Mouse (Mus musculus) forebrain, embryonic 14.5 days (tissue): ENCODE measurements around the gene Pbld1. TPM values are rescaled to one million over a fixed set of nuclear protein-coding genes. Genes with fewer than 3 reads are reported as not detected.
A peak's percentile ranks its signal among the peaks of the same experiment; 100 is the strongest.

Experiments
- ATAC-seq: fragments of 200-750 bp; cut with Nextera tagmentation; 2 replicates; pipeline ENCODE4 v1.8.0; 2017; ENCODE audit warnings: mild to moderate bottlenecking, moderate library complexity
- DNase-seq: peaks from one replicate; pipeline ENCODE4 v3.0.0-alpha.2; 2015; ENCODE audit warnings: low spot score
- H3K27ac ChIP-seq: fragments of 300-500 bp; sonication (generic); 2 replicates; pipeline ENCODE4 v1.5.1; 2014; ENCODE audit warnings: low read depth, mild to moderate bottlenecking, control low read depth, low read length, moderate library complexity
- H3K27me3 ChIP-seq: fragments of 300-500 bp; sonication (generic); replicated peaks from 2 replicates; pipeline ENCODE4 v1.6.1; 2014; ENCODE audit warnings: low read length, control low read depth, mixed read lengths; ENCODE audit not compliant: control insufficient read depth, insufficient read depth
- H3K36me3 ChIP-seq: fragments of 300-500 bp; sonication (generic); 2 replicates; pipeline ENCODE4 v1.6.1; 2014; ENCODE audit warnings: low read length, control low read depth; ENCODE audit not compliant: control insufficient read depth, insufficient read depth
- H3K4me1 ChIP-seq: fragments of 300-500 bp; sonication (generic); 2 replicates; pipeline ENCODE4 v1.6.1; 2014; ENCODE audit warnings: antibody characterized with exemption, low read length, control low read depth; ENCODE audit not compliant: control insufficient read depth, insufficient read depth
- H3K4me2 ChIP-seq: fragments of 300-500 bp; sonication (generic); 2 replicates; pipeline ENCODE4 v1.6.1; 2014; ENCODE audit warnings: mild to moderate bottlenecking, control low read depth, low read length
- H3K4me3 ChIP-seq: fragments of 300-500 bp; sonication (generic); 2 replicates; pipeline ENCODE4 v1.5.1; 2014; ENCODE audit warnings: low read depth, low read length, control low read depth
- H3K9ac ChIP-seq: fragments of 300-500 bp; sonication (generic); 2 replicates; pipeline ENCODE4 v1.6.1; 2014; ENCODE audit warnings: mild to moderate bottlenecking, low read length, control low read depth, moderate library complexity
- H3K9me3 ChIP-seq: fragments of 300-500 bp; sonication (generic); replicated peaks from 2 replicates; pipeline ENCODE4 v1.6.1; 2016; ENCODE audit warnings: low read length, control low read depth, mixed read lengths; ENCODE audit not compliant: control insufficient read depth
- WGBS: fragments of 180-500 bp; shearing (Covaris S2); extraction: QIAGEN DNeasy Blood & Tissue Kit; methylation state at CpG from one replicate; pipeline ENCODE4 v1.1.7; 2014; 5-methylcytosine and 5-hydroxymethylcytosine counted together
- polyA plus RNA-seq: library from polyadenylated mRNA; unstranded; fragments of >200 nt; fragmentation: Nextera tagmentation; extraction: Ambion mirVana; gene quantifications from 2 replicates; pipeline ENCODE4 v1.2.1, GENCODE M21; 2014

The Pbld1 gene
- polyA plus RNA-seq, 1 experiment from 2014 or later = 0.36 TPM

GRCm38 (mm10) chr10:63098191-63098590 is 38.2 kb downstream of the Pbld1 start:
- Histone ChIP-seq H3K27ac (no peak overlapping the region), H3K4me1 (0 out of 2 replicates have a peak, but pooled peaks cover 2% of the 10 kb centered on the region), H3K36me3 (no peaks in the 10 kb centered on the region), H3K9me3 (no peaks in the 10 kb centered on the region), H3K4me3 (no peak overlapping the region), H3K27me3 (no peaks in the 10 kb centered on the region; the same call in 1 of the 2 replicates), H3K4me2 (no peak overlapping the region), H3K9ac (no peak overlapping the region)
- no peak for DNase-seq
- 57% methylated on average over 12 of the region's 12 CpGs for WGBS
- ATAC-seq = no peak

DNA sequence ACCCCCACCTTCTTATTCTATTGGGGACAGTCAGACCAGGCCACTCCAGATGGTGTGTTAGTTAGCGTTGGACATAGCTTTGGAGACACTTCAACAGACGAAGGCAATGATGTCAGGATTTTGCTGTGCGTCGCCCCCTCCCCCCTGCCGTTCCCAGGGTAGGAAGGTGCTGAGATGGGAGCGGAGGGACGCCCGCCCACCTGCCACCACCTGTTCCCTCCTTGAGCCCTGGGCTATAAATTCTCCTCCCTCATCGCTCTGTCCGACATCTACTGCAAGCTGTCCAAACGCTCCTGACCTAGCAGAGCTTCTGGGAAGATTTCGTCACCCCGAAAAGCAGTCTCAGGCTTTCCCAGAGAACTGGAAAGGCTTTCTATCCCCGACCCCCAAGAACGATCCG is 39.6 kb downstream of the Pbld1 start, which contains the start of gene Atoh7:
TSS of gene Atoh7 (plus strand) at position 131 of the 400 bp plus-strand sequence.
- ATAC-seq = peak; percentile 49
- no peak for DNase-seq
- Histone ChIP-seq H3K4me1 (0 out of 2 replicates have a peak, but pooled peaks cover 2% of the 10 kb centered on the region), H3K9ac (peak within 1 kb of the TSS; percentile 70), H3K9me3 (no peaks in the 10 kb centered on the region), H3K4me2 (peak within 1 kb of the TSS; percentile 79), H3K27ac (no peak within 1 kb of the TSS), H3K36me3 (no peaks in the 10 kb centered on the region), H3K4me3 (peak within 1 kb of the TSS; percentile 57), H3K27me3 (no peaks in the 10 kb centered on the region; the same call in 1 of the 2 replicates)
- 6% methylated on average over 16 of the region's 16 CpGs for WGBS

GRCm38 (mm10) chr10:63099941-63100562 is 40.1 kb downstream of the Pbld1 start:
- H3K4me2 ChIP-seq = peak overlapping the region; percentile 79
- under 1% methylated on average over 55 of the region's 62 CpGs for WGBS
- H3K9me3 ChIP-seq = no peaks in the 10 kb centered on the region
- H3K36me3 ChIP-seq = no peaks in the 10 kb centered on the region
- H3K27ac ChIP-seq = no peak overlapping the region
- ATAC-seq (peak; percentile 95), DNase-seq (peak; percentile 73)
- H3K4me3 ChIP-seq = peak overlapping the region; percentile 57
- H3K9ac ChIP-seq = peak overlapping the region; percentile 70
- no peaks in the 10 kb centered on the region; the same call in 1 of the 2 replicates for H3K27me3 ChIP-seq
- H3K4me1 ChIP-seq = 0 out of 2 replicates have a peak, but pooled peaks cover 2% of the 10 kb centered on the region

- Histone ChIP-seq H3K27ac (no peak overlapping the region), H3K9me3 (no peaks in the 10 kb centered on the region), H3K9ac (peak overlapping the region; percentile 70), H3K36me3 (no peaks in the 10 kb centered on the region), H3K4me1 (0 out of 2 replicates have a peak, but pooled peaks cover 2% of the 10 kb centered on the region), H3K4me2 (peak overlapping the region; percentile 79), H3K27me3 (no peaks in the 10 kb centered on the region; the same call in 1 of the 2 replicates), H3K4me3 (peak overlapping the region; percentile 57)
- WGBS = 7% methylated on average over 9 of the region's 9 CpGs
- peak; percentile 40 for DNase-seq
- ATAC-seq = peak; percentile 29; the same call in 1 of the 2 replicates
Observed at GRCm38 (mm10) chr10:63100657-63101056, 40.7 kb downstream of the Pbld1 start.

DNA sequence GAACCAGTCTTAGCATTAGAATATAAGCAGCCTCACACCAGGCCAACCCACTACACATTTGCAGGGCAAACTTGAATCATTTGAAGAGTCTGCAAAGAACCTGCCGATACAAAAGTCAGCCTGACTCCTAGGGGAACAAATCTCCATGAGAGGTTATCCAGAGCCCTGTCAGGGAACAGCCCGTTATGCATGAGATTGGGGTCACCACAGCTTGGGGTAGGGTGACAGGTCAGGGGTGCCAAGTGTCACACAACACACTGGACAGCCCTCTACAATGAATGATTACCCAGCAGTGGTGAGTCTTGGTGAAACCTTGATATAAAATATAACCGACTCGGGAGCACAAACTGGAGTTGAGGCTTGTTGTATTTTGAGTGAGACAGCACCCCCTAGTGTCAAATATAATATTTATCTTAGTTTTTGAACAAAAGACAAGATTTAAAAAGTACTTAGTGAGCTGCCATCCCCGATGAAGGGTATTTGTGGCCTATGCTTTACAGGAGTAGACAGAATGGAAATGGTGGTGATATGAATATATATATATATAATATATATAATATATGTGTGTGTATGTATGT is 53.2 kb downstream of the Pbld1 start:
- no peaks in the 10 kb centered on the region for H3K4me1 ChIP-seq
- DNase-seq (peak; percentile 80), ATAC-seq (peak; percentile 26; the same call in 1 of the 2 replicates)
- H3K27ac ChIP-seq = no peak overlapping the region
- WGBS = 47% methylated on average over 5 of the region's 5 CpGs
- no peak overlapping the region for H3K4me3 ChIP-seq
- no peaks in the 10 kb centered on the region for H3K36me3 ChIP-seq
- H3K9me3 ChIP-seq = no peaks in the 10 kb centered on the region
- H3K27me3 ChIP-seq = no peaks in the 10 kb centered on the region
- no peak overlapping the region for H3K4me2 ChIP-seq
- H3K9ac ChIP-seq = no peak overlapping the region

DNA sequence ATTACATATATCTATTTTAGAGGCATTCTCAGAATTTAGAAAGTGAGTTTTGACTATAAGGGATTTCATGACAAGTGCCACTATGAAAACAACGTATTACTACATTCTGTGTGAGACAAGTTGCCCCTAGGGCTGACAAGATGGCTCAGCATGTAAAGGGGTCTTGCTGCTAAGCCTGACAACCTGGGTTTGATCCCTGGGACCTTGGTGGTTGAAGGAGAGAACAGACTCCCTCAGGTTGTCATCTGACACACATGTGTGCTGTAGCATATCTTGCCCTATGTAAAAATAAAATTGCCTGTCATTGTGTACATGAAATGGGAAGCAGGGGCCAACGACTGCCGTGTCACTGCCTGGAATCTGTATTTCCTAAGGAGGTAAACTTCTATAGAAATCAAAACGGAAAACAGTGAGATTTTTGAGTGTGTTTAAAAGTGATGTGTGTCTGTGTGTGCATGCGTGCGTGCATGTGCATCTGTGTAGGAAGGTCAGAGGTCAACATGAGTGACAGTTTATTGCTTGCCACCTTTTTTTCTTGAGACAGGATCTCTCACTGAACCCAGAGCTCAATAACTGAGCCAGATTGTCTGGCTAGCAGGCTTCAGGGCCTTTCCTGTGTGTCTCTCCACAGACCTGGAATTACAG is 53.9 kb downstream of the Pbld1 start:
- Histone ChIP-seq H3K4me2 (no peak overlapping the region), H3K9ac (no peak overlapping the region), H3K4me1 (no peaks in the 10 kb centered on the region), H3K4me3 (no peak overlapping the region), H3K27me3 (no peaks in the 10 kb centered on the region), H3K27ac (no peak overlapping the region), H3K9me3 (no peaks in the 10 kb centered on the region), H3K36me3 (no peaks in the 10 kb centered on the region)
- WGBS = 86% methylated on average over 6 of the region's 6 CpGs
- DNase-seq (no peak), ATAC-seq (no peak)

DNA sequence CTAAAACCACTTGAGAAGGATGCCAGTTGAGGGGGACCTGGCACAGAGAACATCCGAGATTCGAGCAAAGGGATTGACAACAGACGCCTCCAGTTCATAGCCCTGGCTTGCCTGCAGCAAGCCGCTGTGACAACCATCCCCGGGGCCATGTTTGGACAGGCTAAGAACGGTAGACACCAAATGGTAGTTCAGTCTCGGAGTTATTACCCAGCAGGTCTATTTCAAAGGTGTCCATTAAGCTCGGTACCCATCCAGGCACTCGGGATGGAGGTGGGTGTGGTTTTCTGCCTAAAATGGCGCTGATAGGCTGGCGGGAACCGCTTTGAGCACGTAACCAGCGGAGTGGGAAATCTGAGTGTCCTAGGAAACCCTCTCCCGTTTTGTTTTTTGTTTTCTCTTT is 55.9 kb downstream of the Pbld1 start:
- no peak overlapping the region for H3K4me2 ChIP-seq

DNA sequence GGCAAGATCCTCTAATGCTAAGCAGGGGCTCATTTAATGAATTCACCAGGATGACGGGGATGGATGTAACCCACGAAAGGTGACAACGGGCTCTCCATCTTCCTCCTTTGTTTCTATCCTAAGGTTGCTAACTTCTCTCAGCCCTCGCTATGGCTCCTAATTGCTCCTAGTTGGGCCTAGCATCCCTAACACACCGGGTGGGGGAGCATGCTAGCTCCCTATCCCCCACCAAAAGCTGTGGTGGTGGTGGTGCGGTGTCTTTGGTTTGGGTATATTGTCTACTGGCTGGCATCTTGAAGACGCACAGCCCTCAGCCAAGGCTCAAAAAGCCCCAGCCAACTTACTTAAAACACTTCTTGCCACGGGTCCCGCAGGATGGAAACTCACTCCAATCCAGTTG is 56.4 kb downstream of the Pbld1 start:
- DNase-seq = no peak
- H3K4me3 ChIP-seq = no peak overlapping the region
- no peak for ATAC-seq
- no peak overlapping the region for H3K4me2 ChIP-seq
- no peak overlapping the region for H3K27ac ChIP-seq
- H3K36me3 ChIP-seq = no peaks in the 10 kb centered on the region
- no peaks in the 10 kb centered on the region for H3K4me1 ChIP-seq
- H3K27me3 ChIP-seq = no peaks in the 10 kb centered on the region
- no peak overlapping the region for H3K9ac ChIP-seq
- no peaks in the 10 kb centered on the region for H3K9me3 ChIP-seq
- 90% methylated on average over 9 of the region's 9 CpGs for WGBS

More for the DNA sequence above, 55.9 kb downstream of the Pbld1 start:
- Histone ChIP-seq H3K9ac (no peak overlapping the region), H3K9me3 (no peaks in the 10 kb centered on the region), H3K4me1 (no peaks in the 10 kb centered on the region), H3K27me3 (no peaks in the 10 kb centered on the region), H3K36me3 (no peaks in the 10 kb centered on the region), H3K4me3 (no peak overlapping the region), H3K27ac (no peak overlapping the region)
- WGBS = 88% methylated on average over 15 of the region's 15 CpGs
- ATAC-seq = no peak
- no peak for DNase-seq
